Mouse (Mus musculus) cerebellum, postnatal 10 days (tissue): ENCODE results near the gene Ahdc1.
A peak's percentile ranks its signal among the peaks of the same experiment; 100 is the strongest.

Experiments used
- DNase-seq, 2 experiments: peaks; one replicate each; pipeline ENCODE4 v3.0.0; 2021; ENCODE audit warnings: mixed read lengths in 2 of 2

The Ahdc1 gene

DNA sequence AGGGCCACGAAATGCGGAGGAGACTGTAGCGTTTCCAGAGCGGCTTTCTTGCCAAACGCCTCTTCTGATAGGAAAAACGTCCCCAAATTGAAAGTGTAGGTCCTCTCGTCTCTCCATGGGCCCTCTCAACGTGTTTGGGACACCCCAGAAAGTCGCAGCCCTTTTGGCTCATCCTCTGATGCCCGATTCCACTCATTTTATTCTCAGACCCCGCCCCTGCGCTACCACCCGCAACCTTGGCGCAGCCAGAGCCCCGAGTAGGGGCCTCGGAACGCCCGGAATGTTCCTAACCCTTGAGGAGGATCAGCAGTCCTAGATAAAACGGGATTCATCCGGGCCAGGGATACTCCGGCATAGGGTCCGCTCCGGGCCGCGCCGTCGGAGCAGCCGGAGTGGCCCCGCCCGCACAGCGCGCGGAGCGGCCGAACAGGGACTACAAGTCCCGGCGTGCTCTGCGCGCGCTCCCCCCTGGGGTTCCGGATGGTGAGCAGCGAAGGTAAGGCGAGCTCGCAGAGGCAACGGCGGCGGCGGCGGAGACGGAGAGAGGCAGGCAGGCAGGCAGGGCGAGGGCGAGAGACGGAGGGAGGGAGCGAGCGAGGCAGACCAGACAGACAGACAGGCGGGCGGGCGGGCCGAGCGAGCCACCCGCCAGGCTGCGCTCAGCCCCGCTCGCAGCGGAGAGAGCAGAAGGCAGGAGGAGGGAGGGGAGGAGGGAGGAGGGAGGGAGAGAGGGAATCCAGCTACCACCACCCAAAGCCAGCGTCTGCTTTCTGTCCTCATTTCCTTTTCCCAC lies at the start of gene Ahdc1:
TSS of gene Ahdc1 (plus strand) at position 233 of the 793 bp plus-strand sequence.
- DNase-seq: peak; percentile 99

GRCm38 (mm10) chr4:132961866-132962265 lies 49.2 kb upstream of the Ahdc1 start:
- DNase-seq: no peak

DNA sequence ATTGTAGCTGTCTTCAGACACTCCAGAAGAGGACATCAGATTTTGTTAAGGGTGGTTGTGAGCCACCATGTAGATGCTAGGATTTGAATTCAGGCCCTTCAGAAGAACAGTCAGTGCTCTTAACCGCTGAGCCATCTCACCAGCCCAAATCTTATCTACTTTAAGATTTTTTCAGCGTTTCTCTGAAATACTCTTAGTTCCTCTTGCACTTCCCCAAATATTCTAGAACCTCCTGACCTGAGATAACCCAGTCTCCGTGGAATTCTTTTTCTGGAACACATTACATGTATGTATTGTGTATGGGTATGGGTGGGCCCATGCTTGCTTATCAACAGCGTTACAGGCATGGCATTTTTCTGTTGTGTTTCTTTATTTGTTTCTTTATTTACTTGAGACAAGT lies 48.4 kb upstream of the Ahdc1 start:
- DNase-seq: no peak

- DNase-seq: no peak
Observed at GRCm38 (mm10) chr4:132963436-132963835, 47.6 kb upstream of the Ahdc1 start.

GRCm38 (mm10) chr4:132964064-132964463 lies 47.0 kb upstream of the Ahdc1 start:
- DNase-seq: no peak

DNA sequence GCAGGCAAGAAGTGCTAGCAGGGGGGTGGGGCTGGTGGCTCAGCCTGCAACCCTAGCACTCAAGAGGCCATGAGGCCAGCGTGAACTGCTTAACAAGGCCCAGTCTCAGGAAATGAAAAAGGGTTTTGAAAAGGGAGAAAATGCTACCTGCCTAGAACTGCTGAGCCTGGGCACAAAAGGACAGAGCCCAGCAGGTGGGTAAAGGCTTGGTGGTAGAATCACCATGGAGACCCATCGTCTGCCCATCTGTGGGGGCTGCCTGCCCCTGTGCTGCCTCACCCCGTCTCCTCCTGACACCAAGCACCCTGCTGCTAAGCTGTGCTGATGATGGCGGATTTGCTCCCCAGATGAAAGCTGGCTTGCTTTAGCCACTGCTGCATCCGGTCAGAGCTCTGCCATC lies 46.6 kb upstream of the Ahdc1 start:
- peak; percentile 51 to 57 for DNase-seq

DNA sequence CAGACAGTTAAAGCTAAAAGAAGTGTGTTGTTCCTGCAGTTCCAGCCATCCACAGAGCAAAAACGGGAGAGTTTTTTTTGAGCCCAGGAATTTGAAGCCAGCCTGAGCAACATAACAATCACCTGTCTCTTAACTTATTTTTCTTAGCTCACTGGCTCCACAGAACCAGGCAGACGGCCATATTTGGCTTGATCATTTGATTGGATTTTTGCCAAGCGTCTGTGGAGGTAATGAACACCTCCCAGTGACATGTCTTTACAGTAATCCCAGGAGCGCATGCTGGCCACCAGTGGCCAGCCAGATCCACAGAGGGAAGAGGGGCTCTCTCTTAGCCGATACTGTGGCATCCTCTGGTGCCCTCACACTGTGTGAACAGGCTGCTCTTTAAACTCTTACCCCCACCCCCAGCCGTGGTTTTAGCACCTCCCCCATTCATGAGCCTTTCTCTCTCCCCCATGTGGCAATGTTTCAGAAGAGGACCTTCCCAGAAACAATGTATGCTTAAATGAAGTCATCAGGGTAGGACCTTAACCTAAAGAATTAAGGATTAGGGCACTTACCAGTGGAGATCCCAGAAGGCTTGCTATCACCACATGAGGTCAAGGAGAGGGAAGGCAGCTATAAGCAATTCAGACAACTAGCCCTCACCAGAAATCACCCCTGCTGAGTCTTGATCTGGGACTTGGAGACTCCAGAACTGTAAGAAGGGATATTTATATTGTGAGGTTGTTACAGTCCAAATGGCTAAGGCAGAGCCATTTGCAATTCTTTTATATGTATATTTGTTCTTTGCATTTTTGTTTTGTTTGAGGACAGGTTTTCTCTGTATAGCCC lies 42.7 kb upstream of the Ahdc1 start:
- peak; percentile 63 to 73 for DNase-seq

GRCm38 (mm10) chr4:132971601-132972000 lies 39.5 kb upstream of the Ahdc1 start:
- DNase-seq: peak; percentile 41 to 52

- DNase-seq: no peak
Observed at GRCm38 (mm10) chr4:132972101-132972500, 39.0 kb upstream of the Ahdc1 start.

- DNase-seq: no peak
Observed at GRCm38 (mm10) chr4:132972556-132972955, 38.5 kb upstream of the Ahdc1 start.

GRCm38 (mm10) chr4:132973186-132973585 lies 37.9 kb upstream of the Ahdc1 start:
- DNase-seq: no peak

DNA sequence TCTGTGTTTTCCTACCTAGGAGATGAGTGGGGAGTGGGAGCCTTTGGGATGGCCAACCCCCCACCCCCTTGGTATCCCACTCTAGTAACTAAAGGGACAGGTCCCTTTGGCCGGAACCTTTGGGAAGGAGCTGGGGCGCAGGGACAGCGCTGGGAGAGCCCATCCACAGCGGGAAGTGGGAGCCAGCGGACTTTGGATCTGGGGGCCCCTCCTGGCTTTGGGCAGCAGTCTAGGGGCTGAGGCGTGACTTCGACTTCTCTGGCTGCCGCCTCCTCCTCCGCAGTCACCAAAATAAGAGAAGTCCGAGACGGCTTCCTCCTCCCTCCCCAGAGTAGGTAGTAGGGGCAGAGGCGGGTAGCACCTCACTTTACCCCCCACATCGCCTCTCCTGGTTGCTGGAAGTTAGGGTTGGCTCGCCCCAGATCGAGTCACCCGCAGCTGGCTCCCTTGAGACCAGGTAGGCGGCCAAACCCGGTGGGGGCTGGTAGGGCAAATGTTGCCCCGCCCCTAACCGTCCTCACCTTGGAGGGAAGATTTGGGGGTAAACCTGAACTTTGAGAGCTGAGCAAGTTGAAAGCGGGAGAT lies 37.2 kb upstream of the Ahdc1 start, which contains the start of gene Fgr:
TSS of gene Fgr (plus strand) at position 282 of the 585 bp plus-strand sequence.
- peak in 1 of 2 experiments; percentile 36 for DNase-seq

- DNase-seq: peak; percentile 97
Observed at GRCm38 (mm10) chr4:132974904-132975303, 36.2 kb upstream of the Ahdc1 start.

GRCm38 (mm10) chr4:132975791-132976190 lies 35.3 kb upstream of the Ahdc1 start:
- no peak for DNase-seq

DNA sequence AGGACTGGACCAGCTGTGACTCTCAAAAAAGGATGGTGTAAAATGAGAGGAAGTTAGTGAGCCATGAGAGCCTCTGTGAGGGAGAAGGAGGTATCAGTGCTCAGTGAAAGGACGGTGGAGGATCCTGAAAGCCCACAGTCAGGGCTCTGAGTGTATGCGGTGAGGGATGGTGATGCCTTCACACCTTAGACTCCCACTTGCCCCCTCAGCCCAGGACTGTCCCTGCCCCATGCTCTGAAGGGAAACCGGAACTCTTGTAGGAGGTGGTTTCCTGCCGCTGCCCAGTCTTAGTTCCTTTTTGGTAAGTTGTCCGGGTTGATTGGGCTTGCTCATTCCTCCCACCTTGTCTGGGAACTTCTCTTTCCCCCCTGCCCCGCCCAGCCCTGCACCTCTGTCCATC lies 34.3 kb upstream of the Ahdc1 start:
- no peak for DNase-seq

- peak in 1 of 2 experiments; percentile 39 for DNase-seq
Observed at GRCm38 (mm10) chr4:132977597-132977996, 33.5 kb upstream of the Ahdc1 start.

DNA sequence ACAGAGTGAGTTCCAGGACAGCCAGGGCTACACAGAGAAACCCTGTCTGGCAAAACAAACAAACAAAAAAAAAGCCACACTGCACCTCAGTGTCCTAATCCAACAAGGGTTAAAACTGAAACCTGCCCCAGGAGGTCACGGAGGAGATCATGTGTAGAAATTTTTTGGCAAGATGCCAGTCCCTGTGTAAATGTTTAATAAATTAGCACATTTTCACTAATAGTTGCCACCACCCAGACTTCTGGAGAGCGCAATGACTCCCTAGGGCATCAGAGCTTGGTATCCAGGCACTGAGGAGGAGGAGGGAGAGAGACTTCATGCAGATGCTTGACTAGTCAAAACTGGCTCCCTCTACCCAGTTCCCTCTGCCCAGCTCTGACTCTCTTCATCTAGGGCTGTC lies 31.9 kb upstream of the Ahdc1 start:
- peak in 1 of 2 experiments; percentile 61 for DNase-seq

DNA sequence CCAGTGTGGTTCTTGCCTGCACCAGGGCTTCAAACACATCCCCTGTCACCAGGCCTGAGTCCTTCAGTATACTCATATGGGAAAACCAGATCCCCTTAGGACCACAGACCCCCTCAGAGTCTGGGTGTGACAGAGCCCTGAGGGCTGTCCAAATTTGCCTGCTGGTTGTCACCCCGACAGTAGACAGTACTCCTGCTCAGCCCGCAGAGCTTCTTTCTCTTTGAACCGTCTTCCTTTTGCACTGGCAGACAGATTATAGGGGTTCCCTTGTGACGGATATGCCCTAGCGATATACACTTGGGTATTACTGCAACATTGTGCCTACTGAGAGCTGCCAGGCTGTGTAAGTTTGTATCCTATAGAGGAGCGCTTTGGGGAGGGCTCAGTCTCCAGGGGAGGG lies 29.4 kb upstream of the Ahdc1 start:
- DNase-seq: no peak

DNA sequence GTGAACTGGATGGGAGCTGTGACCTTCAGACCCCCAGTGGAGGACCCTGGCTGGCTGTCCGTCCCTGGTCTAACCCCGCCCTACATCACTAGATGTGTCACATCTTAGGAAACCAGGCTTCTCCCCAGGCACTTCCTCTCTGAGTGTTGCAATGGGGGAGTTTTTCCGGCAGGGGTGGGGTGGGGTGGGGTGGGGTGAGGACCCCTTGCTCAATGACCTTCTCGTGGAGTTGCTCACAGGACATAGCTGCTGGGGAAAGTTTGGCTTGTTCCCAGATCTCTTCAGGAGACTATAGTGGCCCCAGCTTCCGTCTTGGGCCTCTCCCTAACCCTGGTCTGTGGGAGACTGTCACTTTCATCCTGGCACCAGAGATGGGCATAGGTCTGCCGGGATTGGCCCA lies 28.1 kb upstream of the Ahdc1 start:
- DNase-seq: no peak

DNA sequence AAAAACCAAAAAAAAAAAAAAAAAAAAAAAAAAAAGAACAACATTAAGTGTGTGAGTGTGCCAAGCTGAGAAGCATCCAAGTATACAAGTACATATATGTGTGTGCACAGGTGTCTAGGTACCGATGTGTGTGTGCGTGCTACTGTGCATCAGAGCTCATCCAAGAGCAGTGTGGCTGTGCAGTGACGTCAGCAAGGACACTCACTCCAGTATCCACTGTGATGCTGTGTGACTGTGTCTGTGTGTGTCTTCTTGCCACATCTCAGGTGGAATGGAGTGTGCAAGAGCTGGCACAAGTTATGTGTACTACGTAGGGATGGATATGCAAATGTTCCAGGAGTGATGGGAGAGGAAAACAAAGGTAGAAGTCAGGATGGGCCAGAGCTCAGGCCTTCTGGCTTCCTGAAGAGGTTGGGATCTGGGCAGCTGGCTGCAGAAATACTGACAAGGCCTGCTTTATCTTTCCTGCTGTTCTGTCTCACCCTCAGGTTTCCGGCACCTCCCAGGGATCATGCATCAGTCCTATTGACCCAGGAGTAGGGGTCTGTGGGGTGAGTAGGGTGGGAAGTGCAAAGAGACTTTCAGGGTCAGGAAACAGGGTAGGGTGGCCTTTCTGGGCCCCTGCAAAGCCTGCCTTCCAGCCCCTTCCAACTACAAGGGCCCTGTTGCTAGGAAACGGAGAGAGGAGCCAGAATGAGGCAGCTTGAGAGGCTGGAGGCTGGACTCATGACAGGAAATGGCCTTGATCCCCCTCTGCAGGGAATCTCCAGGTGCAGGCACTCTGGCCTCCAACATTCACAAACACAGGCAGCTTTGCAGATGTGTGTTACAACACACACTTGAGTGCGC lies 27.2 kb upstream of the Ahdc1 start:
- DNase-seq: peak; percentile 85 to 86

GRCm38 (mm10) chr4:132988581-132989355 lies 22.3 kb upstream of the Ahdc1 start:
- no peak for DNase-seq

DNA sequence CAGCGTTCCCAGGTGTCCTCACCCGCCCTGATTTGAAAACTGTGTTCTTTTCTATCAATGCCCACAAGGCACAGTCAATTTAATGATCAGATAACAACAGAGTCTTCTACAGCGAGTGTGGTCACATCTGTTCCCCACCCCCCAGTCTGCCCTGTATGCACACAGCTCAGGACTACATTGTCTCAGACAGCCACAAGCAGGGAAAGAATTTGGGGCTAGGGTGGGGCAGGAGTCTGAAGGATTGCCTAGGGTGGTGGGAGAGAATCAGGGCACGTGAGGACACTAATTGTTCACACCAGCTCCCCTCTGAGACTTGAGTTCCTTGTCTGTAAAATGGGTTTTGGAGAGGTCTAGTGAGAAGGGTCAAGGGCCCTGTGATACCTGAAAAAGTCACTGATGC lies 17.5 kb upstream of the Ahdc1 start:
- DNase-seq: no peak
